ENCODE assay signal across 8 mouse cellular contexts in the genomic region with DNA sequence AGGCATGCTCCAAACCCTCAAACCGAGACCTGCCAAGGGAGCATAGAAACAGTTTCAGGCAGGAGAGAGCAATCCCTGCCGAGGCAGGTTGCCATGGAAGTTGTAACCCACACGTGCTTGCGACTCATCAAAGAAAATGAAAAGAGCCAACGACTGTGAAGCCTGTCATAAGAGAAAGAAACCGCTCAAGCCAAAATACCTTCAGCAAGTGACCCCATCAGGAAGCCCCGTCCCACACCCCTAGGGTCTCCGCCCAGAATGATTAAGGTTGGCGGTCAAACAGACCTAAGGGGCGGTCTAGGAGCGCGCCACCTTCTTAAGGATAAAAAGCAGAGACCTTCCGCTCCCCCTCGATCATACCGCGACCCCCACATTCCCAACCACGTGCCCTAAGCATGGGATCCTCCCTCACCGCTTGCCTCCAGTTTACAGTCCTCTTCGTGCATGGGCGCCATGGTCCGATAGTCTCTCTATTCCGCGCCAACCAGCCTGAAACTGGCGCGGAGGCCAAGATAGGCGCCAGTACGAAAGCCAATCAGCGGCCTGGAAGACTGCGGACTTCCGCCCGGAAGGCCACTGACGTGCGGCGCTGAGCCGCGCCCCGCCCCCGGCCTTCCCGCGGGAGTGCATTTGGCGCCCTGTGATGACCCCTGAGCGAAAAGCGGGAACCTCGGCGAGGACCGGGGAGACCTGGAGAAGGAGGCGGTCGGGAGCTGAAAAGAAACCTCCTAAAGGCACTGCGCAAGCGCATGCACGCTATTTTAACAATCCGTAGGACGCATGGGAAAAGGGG. TPM values are rescaled to one million over a fixed set of nuclear protein-coding genes. Genes with fewer than 3 reads are reported as not detected.
A peak's percentile ranks its signal among the peaks of the same experiment; 100 is the strongest.
DNase-seq lines count a peak whose midpoint lies in the region; ATAC-seq lines count a peak whose summit lies in the region.

A gene (minus strand): TSS at position 499 of the 793 bp plus-strand sequence.

- H3K27ac ChIP-seq in heart, embryonic 14.5 days (replicated peaks in 1 of 2; ENCODE audit: control insufficient read depth in 1 of 2, insufficient read depth in 1 of 2, low read depth in 2 of 2, low read length in 2 of 2) = peak within 1 kb of the TSS; percentile 44 to 70
- peak within 1 kb of the TSS; percentile 70 for H3K27ac ChIP-seq in liver, embryonic 13.5 days
- peak within 1 kb of the TSS; percentile 46; the same call in 1 of the 2 replicates for H3K27ac ChIP-seq in stomach, embryonic 16.5 days (ENCODE audit: low read length)

- peak within 1 kb of the TSS; percentile 73 for H3K9ac ChIP-seq in heart, embryonic 14.5 days (ENCODE audit: low read length)
- H3K9ac ChIP-seq in liver, embryonic 13.5 days = peak within 1 kb of the TSS; percentile 76
- H3K9ac ChIP-seq in stomach, embryonic 16.5 days (ENCODE audit: low read length) = peak within 1 kb of the TSS; percentile 73

- H3K9me3 ChIP-seq in heart, embryonic 14.5 days (ENCODE audit: control insufficient read depth, low read length) = no peaks in the 10 kb centered on the region
- H3K9me3 ChIP-seq in liver, embryonic 13.5 days (replicated peaks) = no peaks in the 10 kb centered on the region
- H3K9me3 ChIP-seq in stomach, embryonic 16.5 days (replicated peaks; ENCODE audit: control insufficient read depth, low read length) = no peaks in the 10 kb centered on the region

- 12% methylated on average over 49 of the region's 53 CpGs for WGBS in heart, embryonic 14.5 days
- WGBS in liver, embryonic 13.5 days (ENCODE audit: insufficient replicate concordance) = 13% methylated on average over 53 of the region's 53 CpGs
- 12% methylated on average over 53 of the region's 53 CpGs for WGBS in stomach, embryonic 16.5 days

- H3K36me3 ChIP-seq in heart, embryonic 14.5 days (ENCODE audit: control insufficient read depth, insufficient read depth, low read length) = no peaks in the 10 kb centered on the region
- H3K36me3 ChIP-seq in liver, embryonic 13.5 days = no peaks in the 10 kb centered on the region
- no peaks in the 10 kb centered on the region for H3K36me3 ChIP-seq in stomach, embryonic 16.5 days (ENCODE audit: control insufficient read depth, insufficient read depth, low read length)

- H3K27me3 ChIP-seq in heart, embryonic 14.5 days (ENCODE audit: control insufficient read depth, insufficient read depth, low read length) = no peaks in the 10 kb centered on the region
- no peaks in the 10 kb centered on the region for H3K27me3 ChIP-seq in liver, embryonic 13.5 days
- H3K27me3 ChIP-seq in stomach, embryonic 16.5 days (ENCODE audit: control insufficient read depth, insufficient read depth, low read length) = no peaks in the 10 kb centered on the region

- H3K4me2 ChIP-seq in heart, embryonic 14.5 days (ENCODE audit: low read length) = peak within 1 kb of the TSS; percentile 69
- peak within 1 kb of the TSS; percentile 68 for H3K4me2 ChIP-seq in liver, embryonic 13.5 days
- H3K4me2 ChIP-seq in stomach, embryonic 16.5 days (ENCODE audit: low read depth, low read length) = peak within 1 kb of the TSS; percentile 56

- H3K4me3 ChIP-seq in heart, embryonic 14.5 days (ENCODE audit: control insufficient read depth in 1 of 2, insufficient read depth in 1 of 2, low read depth in 1 of 2, low read length in 2 of 2) = peak within 1 kb of the TSS; percentile 61 to 66
- H3K4me3 ChIP-seq in liver, embryonic 13.5 days (replicated peaks) = peak within 1 kb of the TSS; percentile 70
- peak within 1 kb of the TSS; percentile 57 for H3K4me3 ChIP-seq in stomach, embryonic 16.5 days (replicated peaks; ENCODE audit: low read length)

- ATAC-seq in erythroid progenitor cell, adult 5-6 weeks (replicated peaks; ENCODE audit: low FRiP score, poor library complexity, severe bottlenecking) = peak; percentile 99
- peak; percentile 98 for ATAC-seq in heart, embryonic 14.5 days (ENCODE audit: insufficient number of reproducible peaks, insufficient read depth, low FRiP score, low read depth)
- peak; percentile 97 for ATAC-seq in liver, embryonic 13.5 days (ENCODE audit: low read depth)
- ATAC-seq in stomach, embryonic 16.5 days (ENCODE audit: insufficient read depth, low FRiP score) = peak; percentile 98

- no peaks in the 10 kb centered on the region for H3K4me1 ChIP-seq in heart, embryonic 14.5 days (ENCODE audit: control insufficient read depth in 2 of 2, insufficient read depth in 2 of 2, low read length in 2 of 2)
- peaks cover 17% of the 10 kb centered on the region for H3K4me1 ChIP-seq in liver, embryonic 13.5 days (replicated peaks)
- peaks cover 3% of the 10 kb centered on the region; the same call in 1 of the 2 replicates for H3K4me1 ChIP-seq in stomach, embryonic 16.5 days (ENCODE audit: control insufficient read depth, insufficient read depth, low read length)

- DNase-seq in CD4-positive helper T cell, adult 2 months (ENCODE audit: low read depth, low spot score) = peak; percentile 82
- peak; percentile 66 for DNase-seq in brain, embryonic 18.5 days (ENCODE audit: low read depth, low spot score)
- DNase-seq in kidney, postnatal 14 days = peak; percentile 90
- peak; percentile 77 for DNase-seq in liver, embryonic 13.5 days
- peak; percentile 79 for DNase-seq in neural tube, embryonic 10.5 days (ENCODE audit: extremely low spot score, low spot score)

RNA-seq across cellular contexts. Expression of the gene that starts here (rescaled TPM):
- total RNA-seq in erythroid progenitor cell, adult 5-6 weeks (2015; ENCODE audit: low replicate concordance) = 69.9 and 78.4 TPM in 2 replicates
- 152 and 170 TPM in 2 replicates for total RNA-seq in erythroid progenitor cell, adult 5-6 weeks (2017; ENCODE audit: low replicate concordance)
- 9.5 and 9.6 TPM in 2 replicates for polyA plus RNA-seq in heart, embryonic 14.5 days (2014; fragmentation: Nextera tagmentation; extraction: Ambion mirVana)
- 16.4 and 22.3 TPM in 2 replicates for polyA plus RNA-seq in liver, embryonic 13.5 days (2015; fragmentation: Nextera tagmentation; extraction: Ambion mirVana)
- 19.4 and 20.5 TPM in 2 replicates for polyA plus RNA-seq in stomach, embryonic 16.5 days (2015; fragmentation: Nextera tagmentation; extraction: Ambion mirVana)

Comparison
In these comparisons a context has a peak if more than half of its experiments do, and no peak if none do; other contexts are left out.
1. Peak in every context shown above with its lines: DNase-seq, ATAC-seq, H3K4me3 ChIP-seq and H3K27ac ChIP-seq.